Mouse (Mus musculus): ENCODE measurements around the gene Sparcl1. TPM values are rescaled to one million over a fixed set of nuclear protein-coding genes. Genes with fewer than 3 reads are reported as not detected.

Gene Sparcl1
- total and polyA plus RNA-seq, 3 experiments = 122 to 219 (median 182) TPM

GRCm38 (mm10) chr5:104103171-104103570 is 10.4 kb downstream of the Sparcl1 start:
- 47% methylated on average over 4 of the region's 4 CpGs for WGBS
- H3K4me1 ChIP-seq (ENCODE audit: control insufficient read depth, insufficient read depth, low read length) = peaks cover 20% of the 10 kb centered on the region
- H3K36me3 ChIP-seq (ENCODE audit: control insufficient read depth, insufficient read depth, low read length) = peaks cover 39% of the 10 kb centered on the region
- no peaks in the 10 kb centered on the region for H3K27me3 ChIP-seq (ENCODE audit: control insufficient read depth, insufficient read depth, low read length)
- peak overlapping the region; percentile 9; the same call in 1 of the 2 replicates for H3K27ac ChIP-seq
- peaks cover 1% of the 10 kb centered on the region for H3K79me2 ChIP-seq (replicated peaks; ENCODE audit: control insufficient read depth, insufficient read depth, low read length)
- H3K9ac ChIP-seq (ENCODE audit: low read depth, low read length) = no peak overlapping the region
- no peak overlapping the region for H3K4me3 ChIP-seq
- intact Hi-C loops (cut with DNase I) = no loop called here
- no peak for TF ChIP-seq EP300 (IDR thresholded peaks at IDR 0.05; ENCODE audit: insufficient read depth, low read depth, low read length)
- TF ChIP-seq CTCF (IDR thresholded peaks at IDR 0.05) = no peak
- TF ChIP-seq POLR2A (IDR thresholded peaks at IDR 0.05; ENCODE audit: insufficient read depth, low read depth, low read length) = no peak
- no peak for DNase-seq

DNA sequence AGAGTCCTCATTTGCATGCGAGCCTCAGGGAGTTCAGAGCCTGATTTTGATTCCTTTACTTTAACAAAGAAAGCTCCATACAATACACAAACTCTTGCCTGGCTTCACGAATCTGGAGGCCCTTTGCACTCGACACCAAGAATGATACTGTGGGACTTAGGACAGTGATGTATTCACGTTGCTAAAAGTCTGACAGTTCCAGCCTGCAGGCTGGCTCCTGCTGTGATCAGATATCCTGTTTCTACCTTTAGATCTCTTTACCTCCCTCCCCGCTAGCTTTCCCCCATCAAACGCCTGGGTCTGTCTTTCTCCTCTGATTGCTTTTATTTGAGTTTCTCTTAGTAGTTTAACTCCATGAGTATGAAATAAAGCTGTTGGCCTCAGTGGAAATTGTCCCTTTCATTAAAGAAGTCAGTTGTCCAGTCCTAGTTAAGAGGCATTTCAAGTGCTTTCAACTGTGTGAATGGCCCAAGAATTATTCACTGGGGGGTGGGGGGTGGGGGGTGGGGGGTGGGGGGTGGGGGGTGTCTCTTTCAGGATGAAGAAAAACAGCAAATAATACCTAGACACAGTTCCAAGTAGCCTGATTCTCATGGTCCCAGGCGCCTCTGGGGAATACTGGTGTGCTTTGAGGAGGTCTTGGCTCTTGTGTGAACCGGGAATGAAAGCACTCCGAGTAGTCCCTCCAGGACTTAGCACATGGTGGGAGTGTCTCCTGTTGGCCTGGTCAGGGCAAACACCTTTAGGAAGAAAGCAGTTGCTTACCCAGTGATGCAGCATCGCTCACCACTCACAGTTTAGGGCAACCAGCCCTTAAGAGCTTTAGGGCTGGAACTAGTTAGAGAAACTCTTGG is 11.6 kb downstream of the Sparcl1 start:
- no peak overlapping the region for H3K9ac ChIP-seq (ENCODE audit: low read depth, low read length)

GRCm38 (mm10) chr5:104096078-104096938 is 17.2 kb downstream of the Sparcl1 start:
- peak in 1 of 2 experiments; percentile 64 for DNase-seq
- Histone ChIP-seq H3K79me2 (replicated peaks; ENCODE audit: control insufficient read depth, insufficient read depth, low read length) (no peaks in the 10 kb centered on the region; the same call in 1 of the 2 replicates), H3K36me3 (ENCODE audit: control insufficient read depth, insufficient read depth, low read length) (peaks cover 26% of the 10 kb centered on the region), H3K9ac (ENCODE audit: low read depth, low read length) (no peak overlapping the region), H3K27me3 (ENCODE audit: control insufficient read depth, insufficient read depth, low read length) (no peaks in the 10 kb centered on the region), H3K4me3 (no peak overlapping the region), H3K4me1 (ENCODE audit: control insufficient read depth, insufficient read depth, low read length) (peaks cover 13% of the 10 kb centered on the region), H3K27ac (peak overlapping the region; percentile 66)
- WGBS = 35% methylated on average over 16 of the region's 16 CpGs
- peak; percentile 36; the same call in 1 of the 2 replicates for TF ChIP-seq POLR2A (IDR thresholded peaks at IDR 0.05; ENCODE audit: insufficient read depth, low read depth, low read length)
- TF ChIP-seq CTCF (IDR thresholded peaks at IDR 0.05) = no peak
- intact Hi-C loops (cut with DNase I) = loop anchor here (2.0 kb wide), 2 partner anchors 16 to 34 kb away; partner anchors contain the start of gene Sparcl1

More for the DNA sequence above, 11.6 kb downstream of the Sparcl1 start:
- Histone ChIP-seq H3K79me2 (replicated peaks; ENCODE audit: control insufficient read depth, insufficient read depth, low read length) (peaks cover 1% of the 10 kb centered on the region), H3K27me3 (ENCODE audit: control insufficient read depth, insufficient read depth, low read length) (no peaks in the 10 kb centered on the region), H3K4me3 (no peak overlapping the region), H3K36me3 (ENCODE audit: control insufficient read depth, insufficient read depth, low read length) (peaks cover 38% of the 10 kb centered on the region), H3K4me1 (ENCODE audit: control insufficient read depth, insufficient read depth, low read length) (peaks cover 14% of the 10 kb centered on the region), H3K27ac (peak overlapping the region; percentile 45)
- TF ChIP-seq POLR2A (IDR thresholded peaks at IDR 0.05; ENCODE audit: insufficient read depth, low read depth, low read length) (no peak), EP300 (IDR thresholded peaks at IDR 0.05; ENCODE audit: insufficient read depth, low read depth, low read length) (0 out of 2 replicates have a peak, but pooled peaks have one; percentile 11)
- intact Hi-C loops (cut with DNase I) = no loop called here
- peak in 1 of 2 experiments; percentile 46 for DNase-seq
- 47% methylated on average over 10 of the region's 10 CpGs for WGBS

- 41% methylated on average over 11 of the region's 11 CpGs for WGBS
- Histone ChIP-seq H3K27me3 (ENCODE audit: control insufficient read depth, insufficient read depth, low read length) (no peaks in the 10 kb centered on the region), H3K27ac (peak overlapping the region; percentile 66), H3K4me3 (no peak overlapping the region), H3K9ac (ENCODE audit: low read depth, low read length) (no peak overlapping the region), H3K4me1 (ENCODE audit: control insufficient read depth, insufficient read depth, low read length) (peaks cover 13% of the 10 kb centered on the region), H3K79me2 (replicated peaks; ENCODE audit: control insufficient read depth, insufficient read depth, low read length) (no peaks in the 10 kb centered on the region; the same call in 1 of the 2 replicates), H3K36me3 (ENCODE audit: control insufficient read depth, insufficient read depth, low read length) (peaks cover 23% of the 10 kb centered on the region)
- TF ChIP-seq POLR2A (IDR thresholded peaks at IDR 0.05; ENCODE audit: insufficient read depth, low read depth, low read length) (no peak), CTCF (IDR thresholded peaks at IDR 0.05) (no peak), EP300 (IDR thresholded peaks at IDR 0.05; ENCODE audit: insufficient read depth, low read depth, low read length) (no peak)
- DNase-seq = peak in 1 of 2 experiments; percentile 19
- intact Hi-C loops (cut with DNase I) = loop anchor here (2.0 kb wide), 2 partner anchors 17 to 35 kb away; partner anchors contain the start of gene Sparcl1
These were observed 18.0 kb downstream of the Sparcl1 start for GRCm38 (mm10) chr5:104095416-104096077.

- no peak overlapping the region for H3K9ac ChIP-seq (ENCODE audit: low read depth, low read length)
- 66% methylated on average over 2 of the region's 2 CpGs for WGBS
- intact Hi-C loops (cut with DNase I) = no loop called here
- H3K79me2 ChIP-seq (replicated peaks; ENCODE audit: control insufficient read depth, insufficient read depth, low read length) = no peaks in the 10 kb centered on the region
- H3K27me3 ChIP-seq (ENCODE audit: control insufficient read depth, insufficient read depth, low read length) = no peaks in the 10 kb centered on the region
- no peaks in the 10 kb centered on the region for H3K4me1 ChIP-seq (ENCODE audit: control insufficient read depth, insufficient read depth, low read length)
- no peak overlapping the region for H3K4me3 ChIP-seq
- H3K36me3 ChIP-seq (ENCODE audit: control insufficient read depth, insufficient read depth, low read length) = no peaks in the 10 kb centered on the region; the same call in 1 of the 2 replicates
- no peak overlapping the region for H3K27ac ChIP-seq
- peak in 1 of 2 experiments; percentile 9 for DNase-seq
- no peak for TF ChIP-seq EP300 (IDR thresholded peaks at IDR 0.05; ENCODE audit: insufficient read depth, low read depth, low read length)
- no peak for TF ChIP-seq CTCF (IDR thresholded peaks at IDR 0.05)
- TF ChIP-seq POLR2A (IDR thresholded peaks at IDR 0.05; ENCODE audit: insufficient read depth, low read depth, low read length) = no peak
These were observed 23.8 kb downstream of the Sparcl1 start for GRCm38 (mm10) chr5:104089751-104090150.
